Mouse (Mus musculus) kidney, adult 18-20 months (tissue): Measurements from ENCODE around the gene Irgm2.
"Not testable (repeated sequence)": the region's sequence is repeated elsewhere in the genome, so short reads cannot be mapped to it uniquely, and the experiment has no call there.

ENCODE experiments used
- DNase-seq: peaks from one replicate; pipeline ENCODE4 v3.0.0; 2021

Irgm2 gene

DNA sequence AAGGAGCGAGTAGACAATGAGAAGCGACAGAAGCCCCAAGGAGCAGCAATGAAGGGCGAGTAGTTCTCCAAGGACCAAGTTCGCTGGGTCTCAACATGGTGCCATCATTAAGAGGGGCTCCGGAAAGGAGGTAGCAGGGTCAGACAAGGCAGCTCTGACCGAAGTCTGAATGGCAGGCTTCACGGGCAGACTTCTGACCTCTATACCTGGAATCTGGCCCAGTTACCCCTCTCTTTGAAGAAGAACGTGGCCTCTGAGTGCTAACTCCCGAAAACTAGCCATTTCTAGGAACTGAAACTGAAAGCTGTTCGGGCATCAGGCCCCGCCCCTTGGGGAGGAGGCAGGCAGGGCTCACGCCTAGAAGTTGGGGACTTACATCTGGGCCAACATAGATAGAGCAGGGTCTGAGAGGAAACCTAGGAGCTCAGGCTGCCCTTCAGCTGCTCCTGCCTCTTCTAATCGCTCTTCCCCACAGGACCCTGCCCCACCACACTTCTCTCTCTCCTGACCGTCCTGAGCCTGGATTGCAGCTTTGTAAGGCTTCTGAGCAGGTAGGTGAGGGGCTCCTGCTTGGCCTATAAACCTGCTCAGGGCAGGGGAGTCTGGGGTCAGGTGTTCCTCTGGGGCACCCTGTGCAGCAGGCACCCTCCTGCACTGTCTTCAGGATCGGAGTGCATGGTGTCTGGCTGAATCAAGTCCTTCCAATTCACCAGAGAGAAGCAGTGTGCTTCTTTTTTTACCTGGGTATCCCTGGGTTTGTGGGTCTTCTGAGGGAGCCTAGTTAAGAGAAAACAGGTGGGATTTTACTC is at the start of gene Irgm2, which contains the start of gene Igtp:
TSS of gene Irgm2 (plus strand) at position 390 of the 809 bp plus-strand sequence.
TSS of gene Igtp (plus strand) at position 328 of the 809 bp plus-strand sequence.
- DNase-seq: peak; percentile 89

DNA sequence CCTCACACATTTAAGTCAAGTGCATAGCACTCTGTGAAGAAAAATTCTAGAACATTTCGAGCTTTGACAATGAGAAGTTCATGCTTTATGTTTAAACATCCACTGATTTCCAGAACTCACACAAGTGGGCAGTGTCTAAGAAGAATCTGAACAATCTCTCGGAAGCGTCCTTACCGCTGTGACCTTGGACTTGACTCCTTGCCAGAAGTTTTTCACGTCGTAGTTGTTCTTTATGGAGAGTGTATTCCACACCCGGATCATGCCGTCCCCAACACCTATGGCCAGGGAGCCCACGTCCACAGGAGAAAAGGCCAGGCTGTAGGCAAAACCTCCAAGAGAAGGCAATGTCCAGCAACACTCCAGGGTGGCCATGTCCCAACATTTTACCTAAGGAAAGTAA is 44.0 kb upstream of the Irgm2 start:
- no peak for DNase-seq

DNA sequence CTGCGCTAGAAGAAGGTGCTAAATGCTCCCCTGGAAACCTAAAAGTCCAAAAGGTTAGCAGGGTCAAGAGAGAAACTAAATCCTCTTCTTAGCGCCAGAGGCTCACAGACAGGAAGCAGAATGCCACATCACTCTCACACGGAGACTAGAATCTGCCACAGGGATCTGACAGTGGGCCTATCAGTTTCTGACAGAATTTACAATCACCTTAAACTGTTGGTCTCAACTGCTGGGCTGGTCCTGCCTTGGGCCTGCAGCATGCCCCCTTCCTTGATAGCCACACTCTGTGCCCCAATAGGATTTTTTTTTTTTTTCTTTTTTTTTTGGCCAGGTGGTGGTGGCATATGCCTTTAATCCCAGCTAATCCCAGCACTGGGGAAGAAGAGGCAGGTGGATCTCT is 42.5 kb upstream of the Irgm2 start:
- DNase-seq: no peak

DNA sequence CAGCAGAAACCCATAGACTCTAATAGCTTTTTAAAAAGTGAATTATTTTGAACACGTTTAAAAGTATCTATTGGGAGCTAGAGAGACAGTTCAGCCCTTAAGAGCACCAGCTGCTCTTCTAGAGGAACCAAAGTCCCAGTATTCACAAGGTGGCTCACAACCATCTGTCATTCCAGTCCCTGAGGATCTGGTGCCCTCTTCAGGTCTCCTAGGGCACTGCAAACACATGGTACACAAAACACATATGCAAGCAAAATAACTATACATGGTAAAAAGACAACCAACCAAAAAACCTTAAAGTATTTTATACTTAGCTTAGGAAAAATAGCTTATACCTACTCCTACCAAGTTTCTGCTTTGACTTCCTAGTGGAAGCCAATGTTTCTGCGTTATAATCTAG is 34.3 kb upstream of the Irgm2 start:
- DNase-seq: no peak

DNA sequence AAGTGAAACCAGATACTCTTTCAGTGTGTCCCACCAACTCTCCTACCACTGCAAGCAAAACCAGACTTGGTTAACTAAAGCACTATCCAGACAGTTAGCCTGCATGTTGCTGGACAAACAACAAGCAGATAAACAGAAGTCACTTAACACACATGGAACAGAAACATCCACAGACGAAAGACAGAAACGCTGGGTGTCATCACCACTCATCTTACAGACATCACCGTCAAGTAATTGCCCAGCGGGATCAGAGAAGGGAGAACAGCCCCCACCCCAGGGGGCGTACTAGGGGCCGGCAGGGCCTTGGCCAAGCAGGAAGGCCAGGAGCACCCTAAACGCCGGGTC is 31.6 kb upstream of the Irgm2 start:
- no peak for DNase-seq

DNA sequence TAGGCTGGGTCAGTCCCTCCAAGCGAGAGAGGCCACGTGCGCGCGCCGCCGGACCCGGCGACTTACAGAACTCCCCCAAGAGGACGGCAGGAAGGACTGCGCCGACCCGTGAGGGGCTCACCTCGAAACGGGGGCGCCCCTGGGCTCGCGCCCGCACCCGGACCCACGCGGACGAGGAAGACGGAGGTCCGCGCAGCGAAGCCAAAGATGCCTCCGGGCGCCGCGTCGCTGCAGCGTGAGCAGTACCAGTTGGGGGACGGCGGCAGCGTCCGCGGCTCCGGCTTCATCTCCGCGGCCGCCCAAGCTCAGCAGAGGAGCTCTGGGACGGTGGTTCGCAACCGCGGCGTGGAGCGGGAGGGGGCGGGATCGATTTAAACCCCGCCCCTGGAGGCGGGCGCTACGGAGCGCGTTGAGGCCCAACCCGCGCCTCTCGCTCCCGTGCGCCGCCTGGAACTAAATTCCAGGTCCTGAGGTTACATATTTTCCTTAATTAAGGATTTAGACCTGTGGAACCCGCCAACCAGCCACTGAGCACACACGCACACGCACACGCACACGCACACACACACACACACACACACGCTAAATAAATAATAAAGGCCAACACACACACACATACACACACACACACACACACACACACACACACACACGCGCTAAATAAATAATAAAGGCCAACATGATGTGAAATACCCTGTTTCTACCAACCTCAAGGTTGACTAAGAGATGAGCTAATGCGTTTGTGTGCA is 31.1 kb upstream of the Irgm2 start, which contains the start of gene Gemin5:
TSS of gene Gemin5 (minus strand) at position 373 of the 749 bp plus-strand sequence.
- DNase-seq: peak; percentile 89

DNA sequence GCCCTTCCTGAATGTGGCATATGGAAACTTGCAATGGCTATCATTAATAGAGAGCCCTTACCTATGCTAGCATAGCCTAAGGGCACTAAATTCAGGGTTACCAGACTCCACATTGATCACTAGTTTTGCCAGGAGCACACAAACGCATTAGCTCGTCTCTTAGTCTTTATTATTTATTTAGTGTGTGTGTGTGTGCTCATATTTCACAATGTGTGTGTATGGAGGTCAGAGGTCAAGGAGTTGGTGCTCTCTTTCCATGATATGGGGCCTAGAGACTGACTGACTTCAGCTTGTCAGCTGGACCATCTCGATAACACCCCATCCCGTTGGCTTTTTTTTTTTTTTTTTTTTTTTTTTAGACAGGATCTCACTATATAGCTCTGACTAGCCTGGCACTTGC is 29.8 kb upstream of the Irgm2 start:
- no peak for DNase-seq

DNA sequence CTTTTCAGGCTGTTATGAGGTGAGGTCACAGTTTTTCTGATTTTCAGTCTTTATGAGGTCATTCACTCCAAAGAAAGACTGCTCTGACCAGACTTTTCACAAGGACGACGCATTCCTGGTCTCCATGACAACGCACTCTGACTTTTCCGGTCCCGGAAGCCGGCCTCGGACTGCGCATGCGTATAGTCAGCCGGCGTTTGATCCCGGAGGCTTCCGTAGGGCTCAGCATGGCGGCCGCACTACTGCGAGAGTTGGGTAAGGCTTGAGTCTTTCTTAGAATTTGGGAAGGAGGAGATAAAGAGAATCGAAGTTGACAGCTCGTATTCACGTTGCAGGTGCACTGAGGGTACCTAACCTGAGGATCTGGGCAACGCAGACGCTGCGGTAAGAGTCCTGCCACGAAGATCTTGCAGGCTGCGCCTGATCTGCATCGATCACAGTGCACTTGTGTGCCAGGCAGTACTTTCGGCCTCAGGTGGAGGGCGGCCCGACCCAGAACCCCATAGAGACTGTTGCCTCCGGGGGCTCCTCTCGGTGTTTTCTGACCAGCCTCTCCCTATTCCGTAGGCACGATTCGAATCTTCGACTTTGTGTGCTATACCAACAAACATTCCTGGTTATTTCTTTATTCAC is 27.8 kb upstream of the Irgm2 start, which contains the start of gene Mrpl22:
TSS of gene Mrpl22 (plus strand) at position 203 of the 633 bp plus-strand sequence.
- peak; percentile 98 for DNase-seq

DNA sequence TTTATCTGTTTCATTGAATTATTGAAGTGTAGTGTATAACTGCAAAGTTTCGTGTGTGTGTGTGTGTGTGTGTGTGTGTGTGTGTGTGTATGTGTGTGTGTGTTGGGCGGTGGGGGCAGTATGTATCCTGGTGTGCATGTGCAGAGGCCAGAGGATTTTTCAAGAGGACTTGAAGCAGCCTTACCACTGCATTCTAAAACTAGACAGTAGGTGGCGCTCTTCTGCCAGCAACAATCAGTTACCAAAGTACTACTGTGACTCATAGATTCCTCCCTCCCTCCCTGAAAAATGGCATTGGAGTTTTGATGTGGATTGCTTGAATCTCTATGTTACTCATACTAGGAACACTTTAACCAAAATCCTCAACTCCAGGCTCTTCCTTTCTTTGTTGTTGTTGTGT is 19.9 kb upstream of the Irgm2 start:
- peak; percentile 74 for DNase-seq

DNA sequence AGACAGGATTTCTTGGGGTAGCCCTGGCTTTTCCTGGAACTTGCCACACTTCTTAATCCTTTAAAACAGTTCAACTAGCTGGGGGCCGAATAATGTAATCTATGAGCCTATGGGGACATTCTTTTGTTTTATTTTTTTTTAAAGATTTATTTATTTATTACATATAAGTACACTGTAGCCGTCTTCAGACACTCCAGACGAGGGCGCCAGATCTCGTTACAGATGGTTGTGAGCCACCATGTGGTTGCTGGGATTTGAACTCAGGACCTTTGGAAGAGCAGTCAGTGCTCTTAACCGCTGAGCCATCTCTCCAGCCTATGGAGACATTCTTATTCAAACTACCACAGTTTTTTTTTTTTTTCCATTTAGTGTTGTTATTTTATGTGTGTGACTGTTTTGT is 19.4 kb upstream of the Irgm2 start:
- not testable (repeated sequence) for DNase-seq

DNA sequence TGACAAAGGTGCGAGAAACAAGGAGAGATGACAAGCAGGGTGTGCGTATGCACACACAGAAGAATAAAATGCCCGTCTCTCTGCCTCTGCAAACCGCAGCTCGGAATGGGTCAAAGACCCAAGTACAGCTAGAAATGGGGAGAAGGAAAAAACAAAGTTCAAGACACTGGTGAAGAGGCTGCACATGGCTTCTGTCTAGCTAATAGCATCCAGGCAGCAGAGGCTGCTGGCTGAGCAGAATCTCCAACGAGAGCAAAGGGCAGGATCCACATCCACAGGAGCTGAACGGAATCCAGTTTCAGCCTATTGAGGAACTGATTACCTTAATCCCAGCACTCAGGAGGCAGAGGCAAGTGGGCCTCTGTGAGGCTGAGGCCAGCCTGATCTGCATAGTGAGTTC is 18.7 kb upstream of the Irgm2 start:
- DNase-seq: peak; percentile 40

DNA sequence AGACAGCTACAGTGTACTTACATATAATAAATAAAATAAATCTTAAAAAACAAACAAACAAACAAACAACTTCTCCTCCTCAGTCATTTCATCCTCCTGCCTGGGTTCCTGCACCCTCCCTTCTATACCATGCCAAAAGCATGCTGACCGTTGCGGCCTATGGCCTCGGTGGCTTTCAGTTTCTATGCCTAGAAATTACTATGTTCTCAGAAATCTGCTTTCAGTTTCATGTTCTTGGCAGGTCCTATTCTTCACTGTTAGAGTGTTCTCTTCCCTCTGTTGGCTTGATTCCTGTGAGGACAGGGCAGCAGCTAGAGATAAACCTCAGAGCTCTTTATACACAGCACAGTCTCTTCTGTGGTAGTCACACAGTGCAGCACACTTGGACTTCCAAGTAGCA is 15.8 kb upstream of the Irgm2 start:
- DNase-seq: no peak

DNA sequence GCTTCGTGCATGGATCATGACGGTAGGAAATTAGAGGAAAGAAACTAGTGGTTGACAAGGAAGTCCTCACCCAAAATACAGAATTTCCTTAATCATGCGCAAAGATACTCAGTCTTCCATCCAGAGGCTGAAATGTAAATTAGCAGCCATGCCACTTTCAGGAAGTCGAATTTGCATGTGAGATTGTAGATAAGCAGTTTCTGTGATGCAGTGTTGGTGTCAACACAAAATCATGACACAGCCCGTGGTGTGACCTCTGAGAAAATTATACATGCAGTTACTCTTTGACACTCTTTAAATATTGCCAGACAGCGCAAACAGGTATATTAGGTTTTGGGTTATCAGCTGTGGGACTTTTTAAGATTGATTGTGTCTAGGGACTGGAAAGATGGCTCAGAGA is 9.7 kb upstream of the Irgm2 start:
- no peak for DNase-seq

DNA sequence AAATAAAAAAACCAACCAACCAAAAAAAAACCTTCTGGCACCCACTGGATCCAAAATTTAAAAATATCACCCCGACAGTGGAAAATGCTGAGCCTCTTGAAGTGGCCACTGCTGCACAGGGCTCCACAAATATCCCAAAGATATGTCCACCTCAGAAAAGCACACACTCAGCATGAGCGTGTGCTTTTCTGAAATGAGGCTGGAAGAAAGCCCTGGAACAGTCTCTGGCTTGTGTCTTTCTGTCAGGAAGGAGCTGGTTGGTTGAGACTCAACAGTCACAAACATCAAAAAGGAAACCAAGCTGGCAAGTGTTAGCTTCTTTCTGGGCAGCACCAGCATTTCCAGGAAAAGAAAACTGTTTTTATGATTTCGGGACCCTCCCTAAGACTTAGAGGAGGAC is 6.1 kb upstream of the Irgm2 start:
- DNase-seq: no peak

DNA sequence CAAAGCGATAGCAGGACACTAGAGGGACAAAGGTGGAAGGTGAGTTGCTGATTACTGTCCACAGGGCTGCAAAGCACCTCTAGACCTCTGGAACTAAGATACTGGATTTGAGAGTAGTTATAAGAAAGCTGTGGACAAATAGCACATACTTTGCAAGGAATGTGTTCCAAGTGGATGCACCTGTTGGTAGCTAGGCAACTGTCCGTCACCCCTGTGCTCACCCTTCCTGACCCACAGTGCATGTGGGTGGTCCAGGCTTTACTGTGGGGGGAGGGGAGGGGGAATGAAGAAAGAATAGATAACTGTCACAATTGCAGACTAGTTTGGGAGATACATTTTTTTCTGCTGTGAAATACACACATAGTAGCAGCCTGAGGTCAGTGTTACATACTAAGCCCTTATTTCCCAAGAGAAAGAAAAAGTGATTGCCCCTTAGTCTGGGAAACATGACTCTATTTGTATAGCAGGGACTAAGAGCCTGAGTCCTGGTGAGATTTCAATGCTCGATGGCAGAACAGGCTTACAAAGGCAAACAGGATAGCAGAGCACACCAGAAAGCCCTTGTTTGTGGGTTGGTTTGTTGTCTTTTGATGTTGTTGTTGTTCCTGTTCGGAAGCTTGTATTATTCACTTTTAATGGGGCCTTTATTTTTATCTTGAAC is 5.4 kb upstream of the Irgm2 start:
- no peak for DNase-seq

DNA sequence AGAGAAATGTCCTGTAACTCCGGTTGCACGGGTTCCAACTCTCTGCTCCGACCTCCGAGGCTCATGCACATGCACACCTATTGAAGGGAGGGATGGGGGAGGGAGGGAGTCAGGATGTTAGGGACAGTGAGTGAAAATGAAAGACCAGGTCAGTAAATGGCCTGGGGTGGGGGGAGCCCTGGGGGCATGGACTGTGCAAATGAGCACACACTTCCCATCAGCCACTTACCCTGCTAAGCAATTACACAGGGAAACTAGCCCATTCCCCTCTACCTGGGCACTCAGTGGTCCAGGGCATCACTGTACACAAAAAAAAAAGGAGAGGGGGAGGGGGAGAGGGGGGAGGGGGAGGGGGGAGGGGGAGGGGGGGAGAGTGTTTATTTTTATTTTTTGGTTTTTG is 755 bp upstream of the Irgm2 start:
- no peak for DNase-seq

DNA sequence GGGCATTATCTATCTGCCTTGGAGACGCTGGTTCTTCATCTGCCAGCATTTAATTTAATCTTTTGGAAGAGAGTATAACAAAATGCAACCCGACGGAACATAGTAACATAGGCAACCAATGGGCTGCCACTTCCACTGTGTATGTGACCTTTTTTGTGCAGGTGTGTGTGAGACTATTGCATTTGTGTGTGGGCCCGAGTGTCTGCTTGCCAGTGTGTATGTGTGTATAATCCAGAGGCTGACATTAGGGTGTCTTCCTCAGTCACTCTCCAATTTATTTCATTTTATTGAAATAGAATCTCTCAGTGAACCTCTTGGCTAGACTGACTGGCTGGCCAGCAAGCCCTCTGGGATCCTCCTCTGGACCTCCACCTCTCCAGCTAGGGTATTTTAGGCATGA is 808 bp downstream of the Irgm2 start:
- DNase-seq: no peak

DNA sequence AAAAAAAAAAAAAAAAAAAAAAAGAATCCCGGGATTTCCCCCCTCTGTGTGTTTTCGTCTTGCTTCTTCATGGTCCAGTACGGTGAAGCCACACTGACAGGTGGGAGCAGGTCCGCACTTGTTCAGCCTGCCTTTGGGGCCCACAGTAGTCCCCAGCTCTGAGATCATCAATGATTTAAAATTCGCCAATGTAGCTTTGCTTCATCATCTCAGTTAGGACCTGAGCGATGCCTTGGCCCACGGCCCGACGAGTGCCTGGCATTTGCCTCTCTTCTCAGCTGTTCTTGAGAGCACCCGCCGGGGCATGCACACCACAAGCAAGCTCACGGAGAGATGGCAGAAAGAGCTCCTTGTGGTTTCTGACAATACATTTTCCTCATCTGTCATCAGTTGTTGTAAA is 1.6 kb downstream of the Irgm2 start:
- no peak for DNase-seq

DNA sequence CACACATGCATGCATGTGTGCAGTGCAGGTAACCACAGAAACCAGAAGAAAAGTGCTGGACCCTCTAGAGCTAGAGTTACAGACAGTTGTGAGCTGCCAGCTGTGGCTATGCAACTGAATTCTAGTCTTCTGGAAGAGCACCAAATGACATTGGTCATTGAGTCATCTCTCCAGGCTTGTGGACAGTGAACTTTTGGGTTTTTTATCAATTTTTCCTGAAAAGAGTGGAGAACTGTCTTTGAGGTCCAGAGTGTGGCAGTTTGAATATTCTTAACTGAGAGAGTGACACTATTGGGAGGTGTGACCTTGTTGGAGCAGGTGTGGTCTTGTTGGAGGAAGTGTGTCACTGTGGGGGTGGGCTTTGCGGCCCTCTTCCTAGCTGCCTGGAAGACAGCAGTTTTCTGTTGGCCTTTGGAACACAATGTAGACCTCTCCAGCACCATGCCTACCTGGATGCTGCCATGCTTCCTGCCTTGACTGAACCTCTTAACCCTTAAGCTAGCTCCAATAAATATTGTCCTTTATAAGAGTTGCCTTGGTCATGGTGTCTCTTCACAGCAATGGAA is 11.0 kb downstream of the Irgm2 start:
- DNase-seq: no peak

DNA sequence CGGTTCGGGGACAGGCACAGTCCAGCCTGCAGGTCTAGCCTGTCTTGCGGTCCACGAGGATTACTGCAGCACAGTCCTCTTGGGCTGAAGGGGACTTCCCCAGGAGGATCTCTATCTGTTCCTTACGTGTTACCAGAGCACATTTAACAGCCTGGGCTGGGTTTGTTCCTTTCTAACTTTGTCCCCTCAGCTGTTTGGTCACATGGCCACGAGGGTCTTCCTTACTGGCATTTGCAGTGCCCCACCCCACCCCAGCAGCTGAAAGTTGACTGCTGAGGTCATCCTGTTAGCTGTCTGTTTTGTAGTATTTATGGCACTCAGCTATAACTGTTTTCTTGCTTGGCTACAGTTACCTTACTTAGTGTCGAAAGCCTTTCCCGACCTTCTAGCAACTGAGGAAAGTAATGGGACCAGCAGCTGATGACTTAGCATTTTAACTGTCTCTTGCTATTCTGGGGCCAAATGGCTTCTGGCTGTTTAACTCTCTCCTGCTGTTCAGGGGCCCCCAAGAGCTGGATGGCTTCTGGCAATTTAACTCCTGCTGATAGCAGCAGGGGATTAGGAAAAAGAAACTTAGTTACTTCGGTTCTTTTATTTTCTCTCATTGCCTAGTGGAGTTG is 11.8 kb downstream of the Irgm2 start:
- DNase-seq: no peak

DNA sequence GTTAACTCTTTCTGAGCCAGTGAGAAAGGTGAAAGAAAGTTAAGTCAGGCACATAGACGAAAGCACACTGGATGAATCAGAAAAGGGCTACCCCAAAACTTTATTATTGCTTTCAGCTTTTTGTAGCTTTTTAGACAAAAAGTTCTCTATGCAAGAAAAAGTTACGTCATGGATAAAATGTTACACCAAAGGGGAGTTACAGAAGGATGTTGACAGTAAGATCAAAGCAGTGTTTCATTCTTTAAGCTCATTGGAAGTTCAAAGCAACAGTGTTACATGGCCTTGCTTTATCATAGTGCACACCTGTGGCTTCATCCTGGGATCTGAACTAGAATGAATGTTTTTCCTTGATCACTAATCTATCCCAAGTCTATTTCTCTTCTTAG is 12.3 kb downstream of the Irgm2 start:
- DNase-seq: no peak

DNA sequence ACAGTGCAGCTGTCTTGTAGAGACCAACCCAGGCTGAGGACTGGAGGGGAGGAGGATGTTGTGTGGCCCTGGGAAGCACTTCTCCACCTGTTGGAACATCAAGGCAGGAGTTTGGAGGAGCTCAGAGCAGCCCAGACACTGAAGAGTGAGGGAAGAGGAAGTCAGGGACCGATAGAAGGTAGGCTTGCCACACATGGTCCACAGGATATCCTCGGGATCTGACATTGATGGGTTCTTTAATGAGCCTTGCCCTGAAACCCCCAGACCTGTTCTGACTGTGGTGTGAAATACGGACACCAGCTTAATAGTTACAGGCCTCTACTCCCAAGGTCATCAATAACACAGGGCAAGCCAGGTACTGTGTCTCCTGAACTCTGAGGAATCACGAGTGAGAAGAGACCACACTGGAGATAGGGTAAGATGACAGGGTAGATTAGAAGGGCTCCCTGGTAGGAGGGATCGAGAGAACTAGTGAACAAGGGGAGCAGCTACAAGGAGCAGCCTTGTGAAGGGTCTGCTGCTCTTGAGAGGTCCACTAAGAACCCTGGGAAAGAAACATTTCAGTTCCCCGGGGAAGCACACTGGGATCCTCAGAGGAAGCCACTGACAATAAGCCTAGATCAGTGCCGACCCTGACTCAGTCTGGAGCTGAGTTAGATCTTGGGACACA is 14.4 kb downstream of the Irgm2 start:
- DNase-seq: no peak
